Mouse (Mus musculus): Measurements from ENCODE around the gene Cox15. TPM values are rescaled to one million over a fixed set of nuclear protein-coding genes. Genes with fewer than 3 reads are reported as not detected.

Gene Cox15
- 29.5 and 31.0 TPM in 2 replicates for total RNA-seq (2014; rRNA removed; ENCODE audit: low replicate concordance)
- 9.4 and 9.8 TPM in 2 replicates for polyA plus RNA-seq (2015; fragmentation: Nextera tagmentation; extraction: Ambion mirVana)

DNA sequence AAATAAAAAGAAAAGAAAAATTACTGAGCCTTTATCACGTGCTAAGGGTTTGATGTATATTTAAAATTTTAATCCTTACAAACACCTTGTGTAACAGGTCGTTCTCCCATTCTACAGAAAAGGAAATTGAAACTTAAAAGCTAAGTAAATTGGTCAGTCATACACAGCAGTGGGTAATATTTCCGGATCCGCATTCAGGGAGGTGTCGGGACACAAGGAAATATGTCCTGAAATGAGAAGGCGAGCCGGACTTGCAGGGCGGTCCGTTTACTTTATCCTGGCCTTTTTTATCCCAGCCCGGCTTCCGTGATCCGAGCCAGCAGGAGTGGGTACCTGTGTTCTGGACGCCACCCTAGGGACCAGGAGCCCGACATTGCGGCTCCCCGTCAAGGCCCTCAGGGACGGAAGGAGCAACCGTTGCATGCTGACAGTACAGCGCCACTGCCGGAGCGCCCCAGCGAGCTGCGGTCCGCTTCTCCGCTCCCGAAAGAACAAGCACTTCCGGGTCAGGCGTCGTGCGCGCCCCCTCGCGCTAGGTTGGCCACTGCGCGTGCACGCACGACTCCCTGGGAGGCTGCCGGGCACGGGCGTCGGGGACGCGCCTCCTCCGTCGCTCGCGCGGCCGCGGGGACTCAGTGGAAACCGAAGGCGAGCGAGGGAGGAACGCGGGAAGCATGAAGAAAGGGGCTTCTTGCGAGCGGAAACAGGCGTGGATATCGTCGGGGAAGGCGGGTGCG lies at the start of gene Cox15, which contains the start of gene Cutc:
TSS of gene Cox15 (minus strand) at position 512 of the 737 bp plus-strand sequence.
TSS of gene Cutc (plus strand) at position 508 of the 737 bp plus-strand sequence.
- Histone ChIP-seq H3K4me1 (ENCODE audit: control insufficient read depth, insufficient read depth) (peaks cover 5% of the 10 kb centered on the region; the same call in 1 of the 2 replicates), H3K4me2 (ENCODE audit: low read depth, low read length) (peak within 1 kb of the TSS; percentile 60), H3K27ac (ENCODE audit: low read depth) (peak within 1 kb of the TSS; percentile 96), H3K27me3 (ENCODE audit: control insufficient read depth, insufficient read depth, low read length) (no peaks in the 10 kb centered on the region), H3K9me3 (replicated peaks; ENCODE audit: control insufficient read depth, low read length) (no peaks in the 10 kb centered on the region), H3K4me3 (ENCODE audit: low read depth, low read length) (peak within 1 kb of the TSS; percentile 64), H3K9ac (replicated peaks; ENCODE audit: low read depth, low read length) (peak within 1 kb of the TSS; percentile 58), H3K36me3 (replicated peaks; ENCODE audit: control insufficient read depth, insufficient read depth, low read length) (peaks cover 33% of the 10 kb centered on the region)
- ATAC-seq (ENCODE audit: insufficient read depth, low read depth): peak; percentile 90
- under 1% methylated on average over 62 of the region's 62 CpGs for WGBS
- peak; percentile 23; the same call in 1 of the 2 replicates for TF ChIP-seq CTCF (IDR thresholded peaks at IDR 0.05; ENCODE audit: low read depth)
- no peak for TF ChIP-seq EP300 (IDR thresholded peaks at IDR 0.05; ENCODE audit: low read depth)
- peak; percentile 95 for DNase-seq (ENCODE audit: low spot score)

DNA sequence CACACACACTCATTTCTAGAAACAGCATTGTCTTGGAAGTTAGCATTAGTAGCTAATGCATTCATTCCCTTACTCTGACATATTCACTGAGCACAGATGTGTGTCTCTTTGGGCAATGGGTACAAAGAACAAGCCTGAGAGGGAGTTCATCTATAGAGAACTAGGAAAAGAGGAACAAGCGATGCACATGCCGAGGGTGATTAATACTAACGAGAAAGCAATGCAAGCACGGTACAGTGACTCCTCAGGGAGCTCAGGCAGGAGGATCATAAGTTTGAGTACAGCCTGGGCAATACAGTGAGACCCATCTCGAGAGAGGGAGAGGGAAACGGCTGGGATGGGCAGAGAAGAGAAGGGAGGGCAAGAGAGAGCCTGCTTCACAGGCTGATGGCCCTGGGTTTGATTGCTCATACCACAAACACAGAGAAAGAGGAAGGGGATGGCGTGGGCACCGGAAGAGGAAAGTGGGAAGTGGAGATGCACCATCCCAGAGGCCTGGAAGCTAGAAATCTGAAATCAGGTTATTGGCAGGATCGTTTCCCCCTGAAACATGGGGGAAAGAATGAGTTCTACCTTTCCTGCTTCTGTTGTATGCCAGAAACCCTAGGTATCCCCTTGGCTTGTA lies 48.7 kb upstream of the Cox15 start:
- H3K9me3 ChIP-seq (replicated peaks; ENCODE audit: control insufficient read depth, low read length): no peaks in the 10 kb centered on the region
- no peak overlapping the region for H3K4me3 ChIP-seq (ENCODE audit: low read depth, low read length)
- no peak for ATAC-seq (ENCODE audit: insufficient read depth, low read depth)
- H3K36me3 ChIP-seq (replicated peaks; ENCODE audit: control insufficient read depth, insufficient read depth, low read length): no peaks in the 10 kb centered on the region
- H3K27ac ChIP-seq (ENCODE audit: low read depth): no peak overlapping the region
- no peaks in the 10 kb centered on the region for H3K4me1 ChIP-seq (ENCODE audit: control insufficient read depth, insufficient read depth)
- no peaks in the 10 kb centered on the region for H3K27me3 ChIP-seq (ENCODE audit: control insufficient read depth, insufficient read depth, low read length)
- 73% methylated on average over 9 of the region's 9 CpGs for WGBS
- TF ChIP-seq CTCF (IDR thresholded peaks at IDR 0.05; ENCODE audit: low read depth): no peak
- no peak for TF ChIP-seq EP300 (IDR thresholded peaks at IDR 0.05; ENCODE audit: low read depth)
- no peak for DNase-seq (ENCODE audit: low spot score)
- H3K9ac ChIP-seq (replicated peaks; ENCODE audit: low read depth, low read length): no peak overlapping the region
- H3K4me2 ChIP-seq (ENCODE audit: low read depth, low read length): no peak overlapping the region

DNA sequence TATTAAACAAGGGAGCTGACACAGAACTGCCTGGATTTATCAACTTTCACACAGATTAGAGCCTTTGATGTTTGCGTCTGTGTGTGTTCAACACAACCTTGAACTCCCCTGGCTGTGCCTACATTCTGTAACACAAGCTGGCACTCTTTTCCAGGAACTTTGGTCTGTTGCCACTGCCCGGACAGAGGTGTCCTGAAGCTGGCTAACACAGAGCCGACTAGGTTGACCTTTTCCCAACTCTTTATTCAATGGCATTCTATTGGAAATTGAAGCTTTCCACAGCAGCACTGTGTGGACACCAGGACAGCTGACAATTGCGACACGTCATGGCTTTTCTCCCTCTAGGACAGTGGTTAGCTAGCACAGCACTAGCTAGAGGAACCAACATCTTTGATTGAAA lies 44.4 kb upstream of the Cox15 start:
- Histone ChIP-seq H3K4me2 (ENCODE audit: low read depth, low read length) (no peak overlapping the region), H3K36me3 (replicated peaks; ENCODE audit: control insufficient read depth, insufficient read depth, low read length) (no peaks in the 10 kb centered on the region), H3K4me3 (ENCODE audit: low read depth, low read length) (no peak overlapping the region), H3K27ac (ENCODE audit: low read depth) (no peak overlapping the region), H3K4me1 (ENCODE audit: control insufficient read depth, insufficient read depth) (no peaks in the 10 kb centered on the region), H3K27me3 (ENCODE audit: control insufficient read depth, insufficient read depth, low read length) (no peaks in the 10 kb centered on the region), H3K9me3 (replicated peaks; ENCODE audit: control insufficient read depth, low read length) (no peaks in the 10 kb centered on the region), H3K9ac (replicated peaks; ENCODE audit: low read depth, low read length) (no peak overlapping the region)
- no peak for DNase-seq (ENCODE audit: low spot score)
- no peak for ATAC-seq (ENCODE audit: insufficient read depth, low read depth)
- WGBS: 54% methylated on average over 5 of the region's 5 CpGs
- TF ChIP-seq EP300 (IDR thresholded peaks at IDR 0.05; ENCODE audit: low read depth) (no peak), CTCF (IDR thresholded peaks at IDR 0.05; ENCODE audit: low read depth) (no peak)

DNA sequence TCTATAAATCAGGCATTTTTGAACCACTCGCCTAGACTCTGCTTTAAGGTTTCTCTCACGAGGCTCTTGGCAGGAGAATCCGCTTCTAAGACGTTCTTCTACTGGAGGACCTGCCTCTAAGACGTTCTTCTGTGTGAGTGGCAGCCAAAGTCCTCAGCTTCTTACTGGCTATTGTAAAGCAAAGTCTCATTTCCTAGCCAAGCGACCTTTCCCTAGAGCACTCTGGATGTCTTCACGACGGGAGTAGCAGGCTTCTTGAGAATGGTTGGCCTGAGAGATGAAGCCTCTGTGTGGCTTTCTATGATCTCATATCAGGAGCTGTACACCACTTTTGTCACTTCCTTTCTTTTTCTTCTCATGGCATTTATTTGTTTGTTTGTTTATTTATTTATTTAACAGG lies 42.7 kb upstream of the Cox15 start:
- WGBS: 72% methylated on average over 8 of the region's 8 CpGs
- no peak for ATAC-seq (ENCODE audit: insufficient read depth, low read depth)
- H3K27me3 ChIP-seq (ENCODE audit: control insufficient read depth, insufficient read depth, low read length): no peaks in the 10 kb centered on the region

DNA sequence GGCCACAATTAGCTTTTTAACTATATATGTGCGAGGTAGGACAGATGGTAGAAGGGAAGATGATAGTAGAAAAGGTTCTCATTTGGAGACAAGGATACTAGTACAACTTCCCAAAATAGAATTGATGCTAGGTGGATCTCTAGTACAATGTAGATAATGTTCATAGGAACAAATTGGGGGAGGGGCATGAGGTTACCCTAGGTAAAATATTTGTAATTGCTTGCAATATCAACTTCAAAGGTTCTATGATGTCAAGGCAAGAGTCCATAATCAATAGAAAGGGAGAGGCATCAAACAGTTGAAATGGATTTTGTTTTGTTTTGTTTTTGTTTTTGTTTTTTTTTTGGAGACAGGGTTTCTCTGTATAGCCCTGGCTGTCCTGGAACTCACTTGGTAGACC lies 41.2 kb upstream of the Cox15 start:
- Histone ChIP-seq H3K36me3 (replicated peaks; ENCODE audit: control insufficient read depth, insufficient read depth, low read length) (no peaks in the 10 kb centered on the region), H3K9ac (replicated peaks; ENCODE audit: low read depth, low read length) (no peak overlapping the region), H3K4me2 (ENCODE audit: low read depth, low read length) (no peak overlapping the region), H3K4me3 (ENCODE audit: low read depth, low read length) (no peak overlapping the region), H3K27ac (ENCODE audit: low read depth) (no peak overlapping the region), H3K4me1 (ENCODE audit: control insufficient read depth, insufficient read depth) (no peaks in the 10 kb centered on the region), H3K9me3 (replicated peaks; ENCODE audit: control insufficient read depth, low read length) (no peaks in the 10 kb centered on the region), H3K27me3 (ENCODE audit: control insufficient read depth, insufficient read depth, low read length) (no peaks in the 10 kb centered on the region)
- ATAC-seq (ENCODE audit: insufficient read depth, low read depth) (no peak), DNase-seq (ENCODE audit: low spot score) (no peak)
- WGBS: 90% methylated on average over 1 of the region's 1 CpGs
- TF ChIP-seq CTCF (IDR thresholded peaks at IDR 0.05; ENCODE audit: low read depth) (no peak), EP300 (IDR thresholded peaks at IDR 0.05; ENCODE audit: low read depth) (no peak)

More for the DNA sequence above, 42.7 kb upstream of the Cox15 start:
- Histone ChIP-seq H3K27ac (ENCODE audit: low read depth) (no peak overlapping the region), H3K36me3 (replicated peaks; ENCODE audit: control insufficient read depth, insufficient read depth, low read length) (no peaks in the 10 kb centered on the region), H3K4me2 (ENCODE audit: low read depth, low read length) (no peak overlapping the region), H3K4me1 (ENCODE audit: control insufficient read depth, insufficient read depth) (no peaks in the 10 kb centered on the region), H3K4me3 (ENCODE audit: low read depth, low read length) (no peak overlapping the region), H3K9ac (replicated peaks; ENCODE audit: low read depth, low read length) (no peak overlapping the region), H3K9me3 (replicated peaks; ENCODE audit: control insufficient read depth, low read length) (no peaks in the 10 kb centered on the region)
- no peak for DNase-seq (ENCODE audit: low spot score)
- no peak for TF ChIP-seq EP300 (IDR thresholded peaks at IDR 0.05; ENCODE audit: low read depth)
- TF ChIP-seq CTCF (IDR thresholded peaks at IDR 0.05; ENCODE audit: low read depth): no peak
